Comparison of ENCODE assay signal across 12 mouse cellular contexts in genomic region chr4:149395581-149395980, GRCm38 (mm10). TPM values are rescaled to one million over a fixed set of nuclear protein-coding genes. Genes with fewer than 3 reads are reported as not detected.
DNase-seq lines count a peak whose midpoint lies in the region; ATAC-seq and TF ChIP-seq lines count a peak whose summit lies in the region.
"Had no signal": no experiment of that assay in that cellular context is flagged by ENCODE, and none has a peak within 500 bp of the region (broad histone marks: within the 10 kb centered on the region; RNA-seq: fewer than 3 reads in every experiment).

No protein-coding gene starts in this region.

- intact Hi-C loops in left cerebral cortex, postnatal 10 days (cut with DNase I): no loop called here

- no peaks in the 10 kb centered on the region for H3K9me3 ChIP-seq in kidney, postnatal 0 days (replicated peaks; ENCODE audit: low read length)
- no peaks in the 10 kb centered on the region for H3K9me3 ChIP-seq in embryonic facial prominence, embryonic 15.5 days (replicated peaks)
- no peaks in the 10 kb centered on the region for H3K9me3 ChIP-seq in heart, embryonic 15.5 days (replicated peaks)
- H3K9me3 ChIP-seq: G1E had no signal

- H3K4me3 ChIP-seq in kidney, postnatal 0 days (replicated peaks; ENCODE audit: low read depth, low read length): no peak overlapping the region
- no peak overlapping the region for H3K4me3 ChIP-seq in embryonic facial prominence, embryonic 15.5 days (replicated peaks)
- H3K4me3 ChIP-seq in heart, embryonic 15.5 days: no peak overlapping the region

- H3K4me1 ChIP-seq in kidney, postnatal 0 days (replicated peaks; ENCODE audit: insufficient read depth, low read length): no peaks in the 10 kb centered on the region
- peaks cover 31% of the 10 kb centered on the region for H3K4me1 ChIP-seq in embryonic facial prominence, embryonic 15.5 days
- peaks cover 74% of the 10 kb centered on the region for H3K4me1 ChIP-seq in heart, embryonic 15.5 days (replicated peaks)

- ATAC-seq in kidney, postnatal 0 days (replicated peaks; ENCODE audit: low FRiP score, low read depth): peak; percentile 15; the same call in 1 of the 2 replicates
- ATAC-seq in embryonic facial prominence, embryonic 15.5 days (ENCODE audit: insufficient number of reproducible peaks, low FRiP score, low TSS enrichment, low read depth): peak; percentile 58; the same call in 1 of the 2 replicates
- ATAC-seq in heart, embryonic 15.5 days (replicated peaks; ENCODE audit: insufficient number of reproducible peaks, insufficient read depth, low FRiP score, low read depth): no peak

- WGBS in kidney, postnatal 0 days: 43% methylated on average over 6 of the region's 6 CpGs
- WGBS in embryonic facial prominence, embryonic 15.5 days: 48% methylated on average over 6 of the region's 6 CpGs
- WGBS in heart, embryonic 15.5 days: 51% methylated on average over 6 of the region's 6 CpGs

- no peak overlapping the region for H3K4me2 ChIP-seq in kidney, postnatal 0 days (ENCODE audit: low read length)
- H3K4me2 ChIP-seq in embryonic facial prominence, embryonic 15.5 days (replicated peaks): no peak overlapping the region
- no peak overlapping the region for H3K4me2 ChIP-seq in heart, embryonic 15.5 days

- H3K9ac ChIP-seq in kidney, postnatal 0 days (ENCODE audit: low read depth, low read length): no peak overlapping the region
- no peak overlapping the region for H3K9ac ChIP-seq in embryonic facial prominence, embryonic 15.5 days
- no peak overlapping the region for H3K9ac ChIP-seq in heart, embryonic 15.5 days

- H3K36me3 ChIP-seq in kidney, postnatal 0 days (ENCODE audit: insufficient read depth, low read length): peaks cover 8% of the 10 kb centered on the region; the same call in 1 of the 2 replicates
- H3K36me3 ChIP-seq in embryonic facial prominence, embryonic 15.5 days: peaks cover 31% of the 10 kb centered on the region
- H3K36me3 ChIP-seq in heart, embryonic 15.5 days: peaks cover 15% of the 10 kb centered on the region; the same call in 1 of the 2 replicates

- H3K27ac ChIP-seq in kidney, postnatal 0 days: 0 out of 2 replicates have a peak overlapping the region, but pooled peaks have one; percentile 4
- peak overlapping the region; percentile 18; the same call in 1 of the 2 replicates for H3K27ac ChIP-seq in embryonic facial prominence, embryonic 15.5 days (replicated peaks)
- peak overlapping the region; percentile 24 for H3K27ac ChIP-seq in heart, embryonic 15.5 days

- TF ChIP-seq CTCF in kidney, postnatal 0 days (IDR thresholded peaks at IDR 0.05; ENCODE audit: low read depth): no peak

- H3K27me3 ChIP-seq in kidney, postnatal 0 days (ENCODE audit: insufficient read depth, low read length): no peaks in the 10 kb centered on the region
- no peaks in the 10 kb centered on the region for H3K27me3 ChIP-seq in embryonic facial prominence, embryonic 15.5 days
- no peaks in the 10 kb centered on the region for H3K27me3 ChIP-seq in heart, embryonic 15.5 days

- peak; percentile 61 for DNase-seq in kidney, postnatal 0 days (ENCODE audit: low spot score)
- no peak for DNase-seq in kidney, postnatal 10 days
- peak; percentile 54 for DNase-seq in mesoderm, embryonic 11.5 days (ENCODE audit: low read depth, low spot score)
- DNase-seq in left cerebral cortex, postnatal 10 days (ENCODE audit: extremely low spot score in 1 of 2, low spot score in 2 of 2): no peak
- DNase-seq in spleen, adult 18-20 months: no peak
- no peak for DNase-seq in right cerebral cortex, postnatal 36 days (ENCODE audit: low spot score in 2 of 2)
- DNase-seq: embryo, embryonic 11 days; left cerebral cortex, postnatal 4 days; thymus, postnatal 36 days had no signal

RNA-seq across cellular contexts. Expression of gene Ube4b, which starts 31.0 kb away (rescaled TPM):
- 26.9 and 28.8 TPM in 2 replicates for polyA plus RNA-seq in kidney, postnatal 0 days (2015; fragmentation: Nextera tagmentation; extraction: Ambion mirVana)
- polyA plus RNA-seq in embryonic facial prominence, embryonic 15.5 days (2015; fragmentation: Nextera tagmentation; extraction: Ambion mirVana): 42.5 and 45.8 TPM in 2 replicates
- 27.2 and 35.6 TPM in 2 replicates for polyA plus RNA-seq in heart, embryonic 15.5 days (2015; fragmentation: Nextera tagmentation; extraction: Ambion mirVana)
- total RNA-seq in left cerebral cortex, postnatal 10 days (2021): 100 to 1,000 TPM; 104 to 119 TPM

RNA-seq across cellular contexts. Expression of gene Rbp7, which starts 59.2 kb away (rescaled TPM):
- polyA plus RNA-seq in kidney, postnatal 0 days (2015; fragmentation: Nextera tagmentation; extraction: Ambion mirVana): 1.3 TPM in 2 replicates
- 0.77 and 1.6 TPM in 2 replicates for polyA plus RNA-seq in embryonic facial prominence, embryonic 15.5 days (2015; fragmentation: Nextera tagmentation; extraction: Ambion mirVana)
- polyA plus RNA-seq in heart, embryonic 15.5 days (2015; fragmentation: Nextera tagmentation; extraction: Ambion mirVana): 7.8 and 13.6 TPM in 2 replicates
- under 1 TPM in 1 of 2 experiments, not detected in 1; 0.63 TPM for total RNA-seq in left cerebral cortex, postnatal 10 days (2021)
- total RNA-seq: G1E; left cerebral cortex, postnatal 4 days had no signal
- polyA plus RNA-seq: G1E had no signal

Comparison
In these comparisons a context has a peak if more than half of its experiments do, and no peak if none do; other contexts are left out.
1. DNase-seq: peak in kidney, postnatal 0 days (single experiment) and mesoderm, embryonic 11.5 days (single experiment); none in kidney, postnatal 10 days (single experiment), left cerebral cortex, postnatal 10 days (0 of 2), spleen, adult 18-20 months (0 of 2) and right cerebral cortex, postnatal 36 days (0 of 2).
2. Peak in every context shown above with its lines, with median percentiles within 50 percentile points of each other: H3K27ac ChIP-seq.